Mouse (Mus musculus) CD4-positive, CD25-positive, alpha-beta regulatory T cell, adult 4 months (primary cell): ENCODE results near the gene Chst2. TPM values are rescaled to one million over a fixed set of nuclear protein-coding genes. Genes with fewer than 3 reads are reported as not detected.
A peak's percentile ranks its signal among the peaks of the same experiment; 100 is the strongest.

Experiments
- ATAC-seq: one replicate; pipeline ENCODE4 v1.8.0; 2017
- polyA plus RNA-seq, 2 experiments: library from polyadenylated mRNA; unstranded; fragments of 100-300 nt; shearing (Covaris generic); gene quantifications; one replicate each; pipeline ENCODE4 v1.2.1; 2017

Chst2 gene
- polyA plus RNA-seq, result 1 to 10 TPM; 5.0 to 5.9 TPM

DNA sequence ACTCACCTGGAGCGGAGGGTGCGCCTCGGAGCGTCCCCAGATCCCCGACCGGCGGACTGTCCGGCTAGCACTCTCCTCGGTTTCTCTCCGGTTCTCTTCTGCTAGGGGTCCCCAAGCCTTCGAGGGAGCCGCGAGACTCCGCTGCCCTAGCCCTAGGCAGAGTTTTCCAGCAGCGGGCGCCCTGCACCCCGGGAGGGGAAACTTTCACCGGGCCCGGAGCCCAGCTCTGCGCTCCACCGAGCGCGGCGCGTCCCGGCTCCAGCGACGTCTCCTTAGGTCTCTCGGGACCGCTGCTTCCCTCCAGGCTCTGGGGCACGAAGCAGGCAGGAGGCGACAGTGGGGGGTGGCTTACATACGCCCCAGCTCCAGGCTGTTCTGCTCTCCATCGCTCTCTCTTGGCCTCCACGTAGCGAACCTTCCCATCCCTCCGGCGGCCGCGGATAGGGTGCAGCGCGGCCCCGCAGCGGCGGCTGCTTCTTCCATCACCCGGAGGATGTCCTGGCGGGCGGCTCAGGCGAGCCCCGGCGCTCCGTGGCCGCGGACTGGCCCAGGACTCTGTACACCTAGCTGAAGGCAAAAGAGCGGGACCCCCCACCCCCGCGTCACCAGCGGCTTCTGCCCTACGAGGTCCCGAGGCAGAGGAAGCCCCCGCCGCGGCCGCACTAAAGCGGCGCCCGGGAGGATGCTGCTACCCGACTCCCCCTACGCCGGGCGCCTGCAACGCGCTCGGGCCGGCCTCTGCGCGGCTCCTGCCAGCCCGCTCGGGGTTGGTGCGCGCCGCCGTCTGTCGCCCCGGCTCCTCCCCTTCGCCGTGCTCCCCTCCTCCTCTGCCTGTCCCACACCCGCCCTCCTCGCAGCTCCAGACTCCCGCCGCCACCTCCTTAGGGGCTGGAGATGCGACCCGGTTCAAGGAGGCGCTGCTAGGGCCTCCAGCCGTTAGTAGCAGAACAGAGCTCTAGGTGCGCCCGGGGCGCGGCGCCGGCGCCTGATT is at the start of gene Chst2:
TSS of gene Chst2 (minus strand) at position 152 of the 991 bp plus-strand sequence.
- ATAC-seq, result peak; percentile 75

DNA sequence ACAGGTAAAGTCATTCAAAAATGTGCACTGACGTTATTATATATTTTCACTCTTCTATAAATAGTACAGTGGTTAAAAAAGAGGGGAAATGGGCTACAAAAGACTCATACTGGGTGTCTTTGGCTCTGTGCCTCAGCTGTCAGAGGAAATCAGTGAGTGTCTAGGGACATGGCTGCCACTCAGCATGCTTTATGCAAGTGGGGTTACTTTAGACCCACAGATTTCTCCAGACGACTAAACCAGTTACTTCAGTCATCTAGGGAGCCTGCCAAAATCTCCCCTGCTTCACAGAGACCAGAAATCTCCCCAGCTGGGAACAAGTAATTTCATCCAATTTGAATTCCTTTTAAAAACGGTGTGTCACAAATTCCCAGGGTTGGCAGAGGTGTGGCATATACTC is 45.4 kb upstream of the Chst2 start:
- ATAC-seq, result no peak

DNA sequence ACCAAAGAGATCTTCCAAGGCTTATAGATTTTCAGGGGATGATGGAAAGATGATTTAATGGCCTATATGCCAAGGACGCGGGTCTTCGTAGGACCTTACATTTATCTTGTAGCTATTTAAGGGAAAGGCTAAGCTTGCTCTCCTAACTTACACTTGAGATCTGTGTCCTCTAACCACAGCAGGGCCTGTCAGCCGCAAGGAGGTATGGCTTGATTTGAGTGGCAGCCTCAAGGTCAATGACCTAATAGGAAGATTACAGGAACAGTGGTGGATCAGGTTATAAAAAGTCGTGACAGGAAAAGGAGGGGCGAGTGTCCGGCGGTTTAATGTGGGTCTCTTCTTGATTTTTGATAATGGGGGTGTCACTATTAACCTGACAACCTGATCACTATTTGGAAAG is 44.1 kb upstream of the Chst2 start:
- ATAC-seq, result no peak

DNA sequence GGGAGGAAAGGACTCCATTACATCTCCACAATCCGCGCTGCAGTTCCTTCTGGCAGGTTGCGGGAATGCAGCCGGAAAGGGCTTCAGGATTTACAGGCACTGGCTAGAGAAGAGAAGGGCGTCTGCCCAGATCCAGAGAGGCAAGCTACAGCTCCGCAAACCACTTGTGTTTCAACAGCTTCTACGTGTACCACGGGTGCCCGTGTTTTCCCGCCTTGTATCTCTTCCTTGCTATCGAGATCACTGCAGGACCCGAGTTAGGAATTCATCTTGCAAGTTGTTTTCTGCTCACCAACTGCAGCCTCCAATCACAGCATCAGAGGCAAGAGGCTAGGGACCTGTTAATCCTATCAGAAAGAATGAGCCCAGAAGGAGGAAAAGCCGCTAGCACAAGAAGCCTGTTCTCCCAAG is 35.8 kb upstream of the Chst2 start:
- ATAC-seq, result no peak

DNA sequence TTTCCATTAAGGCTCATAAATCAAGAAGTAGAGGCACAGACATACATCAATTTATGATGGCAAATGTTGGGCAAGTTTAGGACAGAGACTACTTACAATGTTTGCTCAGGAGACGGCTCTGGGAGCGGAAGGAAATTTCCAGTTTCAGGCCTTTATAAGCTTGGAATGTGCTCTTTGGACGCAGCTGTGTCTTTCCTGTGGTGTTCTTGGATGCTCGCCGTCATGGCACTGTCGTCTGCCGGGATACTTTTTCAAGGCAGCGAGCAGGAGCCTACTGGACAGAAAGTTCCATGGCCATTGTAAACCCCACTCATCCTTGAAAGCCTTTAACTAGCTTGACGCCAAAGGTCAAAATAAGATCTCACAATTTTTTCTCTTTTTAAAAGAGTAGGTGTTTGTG is 31.4 kb upstream of the Chst2 start:
- ATAC-seq, result no peak

DNA sequence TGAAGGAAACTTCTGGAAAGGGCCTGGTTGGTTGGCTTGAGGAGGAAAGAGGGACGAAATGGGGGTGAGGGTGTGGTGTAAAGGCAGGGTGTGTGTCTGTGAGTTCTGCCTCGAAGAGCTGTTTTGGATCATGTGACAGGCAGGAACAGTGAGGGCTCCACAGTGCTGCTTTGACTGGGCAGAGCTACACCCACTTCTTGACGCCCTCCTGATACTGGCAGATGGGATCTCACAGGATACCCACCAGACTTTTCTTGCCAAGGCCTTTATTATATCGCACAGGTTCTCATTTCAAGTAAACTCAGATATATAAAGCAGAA is 29.7 kb upstream of the Chst2 start:
- no peak for ATAC-seq

DNA sequence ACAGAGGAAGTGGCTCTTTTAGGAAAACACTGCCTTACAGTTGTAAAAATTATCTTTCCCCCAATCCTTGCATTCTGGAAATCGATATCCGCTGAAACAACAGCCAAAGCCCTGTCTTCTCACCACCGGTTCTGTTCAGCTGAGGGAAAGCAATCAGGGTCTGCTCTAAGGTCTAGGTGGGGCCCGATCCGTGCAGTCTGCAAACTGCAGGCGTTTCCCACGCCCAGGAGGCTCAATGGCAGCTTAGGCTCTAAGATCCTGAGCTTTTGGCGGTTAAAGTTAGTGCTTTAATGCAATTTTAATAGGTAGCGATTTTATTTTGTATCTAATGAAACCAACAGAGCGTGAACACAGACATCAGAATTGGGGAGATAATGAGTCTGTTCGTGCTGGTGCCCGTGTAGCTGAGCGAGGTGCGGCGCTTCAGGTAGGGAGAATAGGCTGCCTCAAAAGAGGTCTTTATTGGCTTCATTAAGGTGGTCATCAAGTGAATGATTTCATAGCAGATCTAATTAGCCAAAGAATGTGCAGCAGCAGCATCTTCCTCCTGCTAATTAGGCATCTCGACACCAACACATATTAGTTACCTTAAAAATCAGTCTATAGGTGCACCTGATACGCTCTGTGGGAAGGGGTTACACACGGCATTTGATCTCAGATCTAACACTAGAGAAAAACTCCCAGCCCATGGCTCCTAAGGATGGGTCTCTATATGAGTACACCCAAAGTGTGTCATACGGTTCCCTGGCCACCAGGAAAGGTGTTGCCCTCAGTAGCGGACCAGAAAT is 29.2 kb upstream of the Chst2 start:
- ATAC-seq, result no peak

DNA sequence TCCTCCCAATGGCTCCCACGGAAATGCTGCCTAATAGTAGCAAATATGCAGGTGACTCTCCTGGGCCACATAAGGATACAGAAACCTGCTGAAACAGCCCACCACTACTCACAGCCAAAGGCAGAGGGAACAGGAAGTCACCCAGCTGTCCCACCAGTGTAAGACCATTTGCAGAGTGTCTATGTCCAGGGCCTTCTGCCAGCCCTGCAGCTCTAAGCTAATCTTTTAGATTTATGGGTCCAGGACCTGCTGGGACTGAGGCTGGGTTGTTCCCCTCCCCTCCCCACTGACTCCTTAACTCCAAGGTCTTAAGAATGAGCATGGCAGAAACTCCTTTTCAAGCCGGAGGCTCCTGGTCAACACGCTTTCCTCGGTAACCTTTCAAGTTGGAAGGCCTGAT is 21.8 kb upstream of the Chst2 start:
- ATAC-seq, result no peak

DNA sequence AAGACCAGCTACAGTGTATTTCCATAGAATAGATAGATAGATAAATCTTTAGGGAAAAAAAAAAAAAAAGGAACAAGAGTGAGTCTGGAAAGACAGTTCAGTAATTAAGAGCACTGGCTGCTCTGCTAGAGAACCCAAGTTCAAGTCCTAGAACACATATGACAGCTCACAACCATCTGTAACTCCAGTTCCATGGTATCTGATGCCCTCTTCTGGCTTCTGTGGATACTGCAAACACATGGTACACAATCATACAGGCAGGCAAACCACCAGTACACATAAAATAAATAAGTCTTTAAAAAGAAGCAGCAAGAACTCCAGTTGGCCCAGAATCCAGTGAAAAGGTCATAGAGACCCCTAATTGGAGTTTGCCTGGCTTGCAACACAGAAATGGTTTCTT is 7.4 kb upstream of the Chst2 start:
- no peak for ATAC-seq

DNA sequence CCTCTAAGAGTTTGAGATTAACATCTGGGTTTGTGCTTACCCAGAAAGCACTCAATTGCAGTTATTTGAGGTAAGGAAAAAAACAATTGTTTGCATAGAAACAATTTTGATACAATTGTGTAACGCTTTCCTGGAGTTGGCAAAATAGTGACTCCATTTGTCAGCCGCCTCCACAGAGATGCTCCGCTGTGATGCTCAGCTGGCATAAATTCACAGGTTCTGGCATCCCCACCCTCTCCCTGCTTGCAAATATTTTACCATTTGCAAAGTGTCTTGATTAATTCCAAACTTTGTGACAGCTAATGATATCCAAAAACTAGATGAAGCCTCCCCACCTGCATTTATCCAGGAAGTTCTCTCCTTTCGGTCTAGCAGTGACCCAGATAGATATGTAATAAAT is 5.5 kb upstream of the Chst2 start:
- no peak for ATAC-seq

DNA sequence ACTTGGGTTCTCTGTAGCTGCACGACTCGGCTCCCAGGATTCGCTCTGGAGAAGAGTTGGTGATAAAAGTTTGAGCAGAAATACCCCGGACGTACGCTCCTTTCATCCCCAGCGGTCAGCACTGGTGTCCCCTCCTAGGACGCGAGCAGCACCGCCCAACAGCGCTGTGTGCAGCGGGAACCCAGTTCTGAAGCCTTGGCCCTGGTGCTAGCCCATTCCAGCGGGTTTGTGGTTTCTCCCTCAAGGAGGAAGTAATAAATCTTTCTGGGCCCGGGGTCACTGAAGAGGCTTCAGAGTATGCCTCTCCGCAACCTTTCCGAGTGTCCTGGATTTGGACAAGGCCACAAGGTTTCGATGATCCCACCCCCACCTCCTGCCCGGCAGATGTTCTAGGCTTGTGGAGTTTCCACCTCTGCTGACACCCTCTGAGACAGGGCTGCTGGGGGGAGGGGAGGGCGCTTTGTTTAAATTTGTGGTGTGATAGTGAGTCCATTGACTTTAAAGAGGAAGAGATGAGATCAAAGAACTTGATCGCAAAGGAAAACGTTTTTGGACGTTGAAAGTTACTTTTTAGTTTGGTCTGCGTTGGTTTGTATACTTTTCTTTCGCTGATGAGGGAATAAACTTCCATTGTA is 1.2 kb upstream of the Chst2 start:
- ATAC-seq, result peak; percentile 7

DNA sequence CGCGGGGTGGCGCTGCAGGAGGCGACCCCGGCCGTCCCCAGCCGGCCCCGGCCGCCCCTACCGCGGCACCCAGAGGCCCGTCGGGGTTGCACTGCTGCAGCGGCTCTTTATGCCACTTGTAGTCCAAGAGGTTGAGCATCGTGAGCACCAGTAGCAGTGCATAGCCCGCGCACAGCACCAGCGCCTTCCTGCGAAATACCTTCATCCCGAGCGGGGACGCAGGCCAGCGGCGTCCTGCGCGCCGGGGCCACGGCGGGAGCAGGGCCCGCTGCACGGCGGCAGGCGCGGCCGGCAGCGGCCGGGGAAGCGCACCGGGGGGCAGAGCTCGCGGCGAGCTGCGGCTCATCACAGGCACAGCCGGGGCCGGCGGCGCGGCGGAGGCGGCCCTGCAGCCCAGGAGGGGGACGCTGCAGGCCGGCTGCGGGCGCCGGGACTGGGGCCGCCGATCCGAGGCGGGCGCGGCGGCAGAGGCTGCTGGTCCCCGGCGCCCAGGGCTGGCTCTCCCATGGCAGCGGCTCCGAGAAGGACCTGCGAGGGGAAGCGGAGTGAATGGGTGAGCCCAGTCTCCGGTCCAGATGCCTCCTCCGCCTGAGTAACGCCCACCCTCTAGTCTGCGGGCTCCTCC is 464 bp downstream of the Chst2 start:
- peak; percentile 6 for ATAC-seq

DNA sequence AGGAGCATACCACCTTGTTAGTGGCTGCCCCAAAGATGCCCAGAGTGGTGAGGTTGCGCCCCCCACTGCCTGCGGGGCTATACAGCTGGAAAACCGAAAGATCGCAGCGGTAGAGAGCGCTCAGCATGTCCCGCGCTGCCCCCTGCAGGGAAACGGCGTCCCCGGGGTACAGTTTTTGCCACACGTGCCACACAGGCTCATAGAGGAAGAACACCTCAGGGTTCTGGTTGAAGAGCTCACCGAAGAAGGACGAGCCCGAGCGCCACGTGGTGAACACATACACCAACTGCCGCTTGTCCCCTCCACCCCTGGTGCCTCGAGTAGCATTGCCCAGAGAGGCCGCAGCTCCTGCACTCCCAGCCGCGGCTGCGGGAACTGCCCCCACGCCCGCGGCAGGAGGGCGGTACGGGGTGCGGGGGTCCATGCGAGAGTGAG is 994 bp downstream of the Chst2 start:
- ATAC-seq, result peak; percentile 66

DNA sequence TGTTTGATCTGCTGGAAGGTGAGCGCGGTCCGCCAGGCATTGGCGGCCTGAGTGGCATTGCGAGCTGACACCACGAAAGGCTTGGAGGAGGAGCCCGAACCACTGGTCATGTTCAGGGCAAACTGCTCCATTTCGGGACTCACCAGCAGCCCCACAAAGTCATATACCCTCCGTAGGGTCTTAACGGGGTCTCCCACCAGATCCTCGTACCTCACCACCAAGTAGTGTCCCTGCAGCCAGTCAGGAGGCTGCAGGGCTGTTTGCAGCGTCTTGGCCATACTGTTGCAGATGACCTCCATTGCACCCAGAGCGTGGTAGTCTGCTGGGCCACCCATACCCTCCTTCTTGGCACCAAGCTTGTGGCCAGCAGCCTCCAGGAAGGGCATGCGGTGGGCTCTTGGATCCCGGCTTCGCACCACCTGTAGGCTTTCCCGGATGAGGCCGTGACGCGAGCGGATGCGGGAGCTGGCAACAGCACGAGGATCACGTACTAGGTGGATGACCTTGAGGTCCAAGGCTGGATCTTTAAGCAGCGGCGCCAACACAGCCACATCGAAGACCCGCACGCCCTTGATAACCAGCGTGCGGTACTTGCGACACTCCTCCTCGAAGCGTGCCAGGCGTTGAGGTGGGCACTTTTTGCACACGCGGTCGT is 1.6 kb downstream of the Chst2 start:
- ATAC-seq, result no peak

DNA sequence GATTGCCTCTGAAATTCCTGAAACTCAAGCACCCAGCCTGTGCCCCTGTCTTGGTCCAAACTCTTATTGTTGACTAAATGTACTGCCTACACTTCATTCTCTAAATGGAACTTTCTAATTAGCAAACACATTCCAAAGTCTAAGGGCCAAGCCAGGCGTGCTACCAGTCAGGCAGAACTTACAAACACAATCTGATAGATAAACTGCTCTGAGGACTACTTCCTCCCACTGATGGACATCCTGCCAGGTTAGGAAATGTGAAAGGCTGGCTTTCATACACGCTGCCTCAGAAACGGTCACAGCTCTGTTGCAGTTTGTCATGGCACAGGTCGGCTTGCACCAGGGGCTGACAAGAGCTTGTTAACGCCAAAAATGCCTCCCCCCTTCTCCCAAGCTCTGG is 4.8 kb downstream of the Chst2 start:
- ATAC-seq, result no peak

DNA sequence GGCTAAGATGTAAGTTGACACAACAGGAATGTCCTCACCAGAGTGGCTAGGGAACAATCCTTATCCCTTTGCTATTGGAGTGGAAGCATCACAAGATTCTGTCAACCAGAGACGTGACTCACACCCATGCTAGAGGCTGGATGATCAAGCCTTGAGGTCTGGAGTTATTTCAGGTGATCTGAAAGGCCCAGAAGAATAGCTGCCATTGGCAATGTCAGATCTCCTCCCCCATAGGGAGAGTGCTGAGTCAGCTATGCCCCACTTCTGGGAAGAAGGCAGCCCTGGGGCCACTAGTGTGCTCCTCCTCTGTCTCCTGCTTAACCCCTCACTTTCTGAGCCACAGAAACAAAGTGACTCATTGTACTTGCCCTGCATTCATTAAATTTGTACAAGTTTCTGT is 14.5 kb downstream of the Chst2 start:
- no peak for ATAC-seq

DNA sequence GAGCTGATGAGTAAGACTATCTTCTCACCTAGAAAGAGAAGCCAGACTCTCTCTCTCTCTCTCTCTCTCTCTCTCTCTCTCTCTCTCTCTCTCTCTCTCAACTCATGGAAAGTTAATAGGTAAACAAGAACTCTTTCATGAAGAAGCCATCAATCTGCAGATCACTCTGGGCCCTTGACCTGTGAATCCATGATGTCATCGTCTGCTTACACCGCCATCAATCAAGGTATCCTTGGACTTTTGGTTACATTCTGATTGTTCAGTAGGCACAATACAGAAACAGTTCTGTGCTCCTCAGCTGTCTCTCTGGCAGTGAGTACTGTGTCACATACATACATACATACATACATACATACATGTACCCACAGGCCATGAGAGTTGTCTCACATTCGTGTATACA is 16.6 kb downstream of the Chst2 start:
- ATAC-seq, result no peak

DNA sequence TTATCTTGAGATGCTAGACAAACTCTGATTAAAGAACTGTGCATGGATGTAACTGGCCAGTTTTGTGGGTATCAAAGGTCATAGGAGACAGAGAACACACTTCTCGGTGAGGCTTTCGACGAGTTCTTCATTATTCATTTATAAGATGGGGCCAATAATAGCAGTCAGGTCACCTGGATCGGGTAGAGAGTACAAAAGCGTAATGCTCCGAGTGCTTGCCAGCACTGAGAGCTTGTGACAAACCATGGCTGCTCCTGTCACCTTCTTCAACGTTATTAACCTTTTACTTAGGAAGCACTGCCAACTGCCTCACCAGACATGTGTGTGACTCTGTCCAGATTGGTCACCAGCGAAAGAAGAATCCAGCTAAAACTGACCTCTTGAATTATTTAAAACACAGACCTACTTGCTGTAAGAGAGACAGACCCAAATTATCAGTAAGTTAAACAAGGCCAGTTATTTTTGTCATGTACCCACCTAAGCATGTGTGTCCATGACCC is 18.6 kb downstream of the Chst2 start:
- no peak for ATAC-seq

DNA sequence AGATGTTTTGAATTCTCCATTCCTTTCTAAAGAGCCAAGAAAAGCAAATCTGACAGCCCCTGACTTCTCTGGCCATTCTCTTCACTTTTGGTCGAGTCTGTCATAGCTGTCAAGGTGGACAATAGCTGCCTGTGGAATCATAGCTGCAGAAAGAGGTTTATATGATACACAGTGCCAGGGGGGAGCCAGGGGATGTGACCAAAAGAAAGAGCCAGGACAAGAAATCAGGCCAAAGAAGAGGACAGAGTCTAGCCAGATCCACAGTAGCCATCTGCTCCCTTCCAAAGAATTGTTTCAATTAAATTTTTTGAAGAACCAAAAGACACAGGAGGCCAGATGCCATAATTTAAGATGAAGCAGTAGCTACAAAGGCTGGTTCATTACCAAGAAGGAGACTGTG is 30.6 kb downstream of the Chst2 start:
- no peak for ATAC-seq

DNA sequence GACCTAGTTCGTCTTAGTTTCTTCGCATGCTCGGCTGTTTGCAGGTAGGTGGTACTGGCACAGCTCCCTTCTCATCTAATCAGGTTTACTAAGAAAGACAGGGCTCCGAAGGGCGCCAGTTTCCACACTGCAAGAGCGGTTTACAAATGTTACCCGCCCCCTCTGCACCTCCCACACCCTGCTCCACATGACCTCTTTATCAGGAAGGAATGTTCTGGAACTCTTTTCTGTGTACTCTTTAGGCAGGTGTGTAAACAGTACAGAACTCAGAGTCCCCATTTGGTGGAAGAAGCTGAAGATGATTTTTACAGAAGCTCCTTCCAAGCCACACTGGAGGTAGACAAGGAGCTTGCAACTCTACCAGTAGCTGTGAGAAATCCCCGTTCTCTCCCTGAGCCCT is 31.2 kb downstream of the Chst2 start:
- ATAC-seq, result no peak

DNA sequence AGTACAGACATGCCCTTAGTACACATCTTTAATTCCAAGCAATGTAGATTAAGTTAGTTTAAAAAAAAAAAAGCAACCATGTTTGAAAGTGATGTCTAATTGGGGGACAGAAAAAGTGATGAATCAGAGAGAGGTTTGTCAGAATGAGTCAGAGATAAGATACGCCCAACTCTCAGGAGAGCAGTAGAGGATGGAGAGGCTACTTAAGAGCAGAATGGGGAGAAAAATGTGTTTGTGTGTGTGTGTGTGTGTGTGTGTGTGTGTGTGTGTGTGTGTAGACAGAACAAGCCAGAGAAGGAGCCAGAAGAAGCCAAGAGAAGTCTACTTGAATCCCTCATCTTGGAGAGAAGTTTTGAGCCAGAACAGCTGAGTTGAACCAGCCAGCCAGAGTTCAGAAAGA is 32.8 kb downstream of the Chst2 start:
- no peak for ATAC-seq

DNA sequence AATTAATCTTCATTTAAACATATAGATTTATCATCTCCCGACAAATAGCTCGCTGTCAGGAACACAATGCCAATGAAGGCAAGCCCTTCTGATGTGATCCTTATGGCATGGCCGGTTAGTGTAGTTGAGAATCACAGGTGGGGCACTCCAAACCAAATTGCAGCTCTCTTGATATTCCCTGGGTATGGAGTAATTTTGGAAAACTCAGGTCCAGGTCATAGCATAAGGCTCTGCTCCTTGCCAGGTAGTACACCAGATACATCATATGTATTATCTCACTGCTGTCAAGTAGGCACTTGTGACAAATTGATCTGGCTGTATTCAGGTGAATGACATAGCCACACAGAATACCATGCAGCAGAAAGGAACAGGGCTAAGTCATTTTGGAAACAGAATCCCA is 40.6 kb downstream of the Chst2 start:
- ATAC-seq, result no peak
